Mouse (Mus musculus): ENCODE results near the gene Car12. TPM values are rescaled to one million over a fixed set of nuclear protein-coding genes. Genes with fewer than 3 reads are reported as not detected.
"Not testable (repeated sequence)": the region's sequence is repeated elsewhere in the genome, so short reads cannot be mapped to it uniquely, and the experiment has no call there.

The Car12 gene
- total and polyA plus RNA-seq, 2 experiments from 2014 or later: 0.32 to 6.6 TPM

- H3K4me3 ChIP-seq (ENCODE audit: low read depth, low read length): peak within 1 kb of the TSS; percentile 83
- no peaks in the 10 kb centered on the region for H3K4me1 ChIP-seq (ENCODE audit: insufficient read depth, low read length)
- peak within 1 kb of the TSS; percentile 86 for H3K9ac ChIP-seq (replicated peaks; ENCODE audit: low read length, poor library complexity, severe bottlenecking)
- H3K9me3 ChIP-seq (ENCODE audit: low read length): no peaks in the 10 kb centered on the region
- peak within 1 kb of the TSS; percentile 66 for H3K4me2 ChIP-seq (ENCODE audit: low read depth, low read length, poor library complexity, severe bottlenecking)
- H3K36me3 ChIP-seq (ENCODE audit: insufficient read depth, low read length): no peaks in the 10 kb centered on the region
- WGBS: 1% methylated on average over 41 of the region's 42 CpGs
- no peak; the same call in 1 of the 2 replicates for TF ChIP-seq CTCF (IDR thresholded peaks at IDR 0.05)
- peak within 1 kb of the TSS; percentile 85 for H3K27ac ChIP-seq (ENCODE audit: low read depth, low read length)
- DNase-seq (ENCODE audit: low spot score) (peak; percentile 97), ATAC-seq (ENCODE audit: low FRiP score) (peak; percentile 96)
- H3K27me3 ChIP-seq (ENCODE audit: insufficient read depth, low read length): no peaks in the 10 kb centered on the region
Observed at GRCm38 (mm10) chr9:66795464-66796324, 82.2 kb downstream of the Car12 start, which contains the start of gene Aph1b. Aph1b (minus strand) TSS chr9:66795490.

GRCm38 (mm10) chr9:66796739-66797138 lies 83.3 kb downstream of the Car12 start, which contains the start of gene Gm10647:
Gm10647 (plus strand) TSS chr9:66797039.
- H3K27ac ChIP-seq (ENCODE audit: low read depth, low read length): peak within 1 kb of the TSS; percentile 85; the same call in 1 of the 2 replicates
- no peaks in the 10 kb centered on the region for H3K36me3 ChIP-seq (ENCODE audit: insufficient read depth, low read length)
- peak within 1 kb of the TSS; percentile 66 for H3K4me2 ChIP-seq (ENCODE audit: low read depth, low read length, poor library complexity, severe bottlenecking)
- DNase-seq (ENCODE audit: low spot score): no peak
- TF ChIP-seq CTCF (IDR thresholded peaks at IDR 0.05): no peak
- WGBS: 76% methylated on average over 5 of the region's 5 CpGs
- no peak for ATAC-seq (ENCODE audit: low FRiP score)
- peak within 1 kb of the TSS; percentile 86; the same call in 1 of the 2 replicates for H3K9ac ChIP-seq (replicated peaks; ENCODE audit: low read length, poor library complexity, severe bottlenecking)
- H3K4me1 ChIP-seq (ENCODE audit: insufficient read depth, low read length): no peaks in the 10 kb centered on the region
- H3K9me3 ChIP-seq (ENCODE audit: low read length): no peaks in the 10 kb centered on the region
- H3K27me3 ChIP-seq (ENCODE audit: insufficient read depth, low read length): peaks cover 2% of the 10 kb centered on the region; the same call in 1 of the 2 replicates
- peak within 1 kb of the TSS; percentile 83 for H3K4me3 ChIP-seq (ENCODE audit: low read depth, low read length)

- Histone ChIP-seq H3K27me3 (ENCODE audit: insufficient read depth, low read length) (peaks cover 5% of the 10 kb centered on the region; the same call in 1 of the 2 replicates), H3K9me3 (ENCODE audit: low read length) (no peaks in the 10 kb centered on the region), H3K4me3 (ENCODE audit: low read depth, low read length) (no peak overlapping the region), H3K36me3 (ENCODE audit: insufficient read depth, low read length) (no peaks in the 10 kb centered on the region), H3K4me2 (ENCODE audit: low read depth, low read length, poor library complexity, severe bottlenecking) (no peak overlapping the region), H3K27ac (ENCODE audit: low read depth, low read length) (no peak overlapping the region), H3K9ac (replicated peaks; ENCODE audit: low read length, poor library complexity, severe bottlenecking) (no peak overlapping the region), H3K4me1 (ENCODE audit: insufficient read depth, low read length) (no peaks in the 10 kb centered on the region)
- TF ChIP-seq CTCF (IDR thresholded peaks at IDR 0.05): no peak
- DNase-seq (ENCODE audit: low spot score) (no peak), ATAC-seq (ENCODE audit: low FRiP score) (no peak)
- 56% methylated on average over 12 of the region's 12 CpGs for WGBS
Observed at GRCm38 (mm10) chr9:66801947-66802346, 88.5 kb downstream of the Car12 start.

- not testable (repeated sequence) for H3K36me3 ChIP-seq (ENCODE audit: insufficient read depth, low read length); H3K27ac ChIP-seq (ENCODE audit: low read depth, low read length); ATAC-seq (ENCODE audit: low FRiP score); H3K4me1 ChIP-seq (ENCODE audit: insufficient read depth, low read length); DNase-seq (ENCODE audit: low spot score); H3K9me3 ChIP-seq (ENCODE audit: low read length); H3K27me3 ChIP-seq (ENCODE audit: insufficient read depth, low read length); H3K9ac ChIP-seq (replicated peaks; ENCODE audit: low read length, poor library complexity, severe bottlenecking)
- 3% methylated on average over 24 of the region's 37 CpGs for WGBS
- Histone ChIP-seq H3K4me2 (ENCODE audit: low read depth, low read length, poor library complexity, severe bottlenecking) (peak overlapping the region; percentile 48), H3K4me3 (ENCODE audit: low read depth, low read length) (peak overlapping the region; percentile 31)
Observed at GRCm38 (mm10) chr9:66805951-66806350, 92.5 kb downstream of the Car12 start.

- Histone ChIP-seq H3K9ac (replicated peaks; ENCODE audit: low read length, poor library complexity, severe bottlenecking) (no peak overlapping the region), H3K4me1 (ENCODE audit: insufficient read depth, low read length) (no peaks in the 10 kb centered on the region), H3K36me3 (ENCODE audit: insufficient read depth, low read length) (no peaks in the 10 kb centered on the region), H3K9me3 (ENCODE audit: low read length) (no peaks in the 10 kb centered on the region), H3K27ac (ENCODE audit: low read depth, low read length) (no peak overlapping the region), H3K27me3 (ENCODE audit: insufficient read depth, low read length) (no peaks in the 10 kb centered on the region), H3K4me3 (ENCODE audit: low read depth, low read length) (no peak overlapping the region), H3K4me2 (ENCODE audit: low read depth, low read length, poor library complexity, severe bottlenecking) (no peak overlapping the region)
- no peak for ATAC-seq (ENCODE audit: low FRiP score)
- WGBS: 15% methylated on average over 2 of the region's 2 CpGs
- no peak for DNase-seq (ENCODE audit: low spot score)
- no peak for TF ChIP-seq CTCF (IDR thresholded peaks at IDR 0.05)
Observed at GRCm38 (mm10) chr9:66813392-66813791, 99.9 kb downstream of the Car12 start.

Other genes starting within 250 kb of the Car12 start
- gene Fbxl22, start 199.1 kb upstream of the Car12 start, total RNA-seq (2014; rRNA removed): 0.28 and 0.60 TPM in 2 replicates
- 0.60 and 0.63 TPM in 2 replicates for gene Fbxl22, start 199.1 kb upstream of the Car12 start, polyA plus RNA-seq (2015; fragmentation: Nextera tagmentation; extraction: Ambion mirVana)
- gene Usp3, start 120.5 kb upstream of the Car12 start, total RNA-seq (2014; rRNA removed): 23.4 and 30.0 TPM in 2 replicates
- gene Usp3, start 120.5 kb upstream of the Car12 start, polyA plus RNA-seq (2015; fragmentation: Nextera tagmentation; extraction: Ambion mirVana): 33.7 and 39.9 TPM in 2 replicates
- gene Aph1b, start 81.8 kb downstream of the Car12 start, total RNA-seq (2014; rRNA removed): 25.3 and 31.3 TPM in 2 replicates
- gene Aph1b, start 81.8 kb downstream of the Car12 start, polyA plus RNA-seq (2015; fragmentation: Nextera tagmentation; extraction: Ambion mirVana): 15.1 and 15.5 TPM in 2 replicates
- 0.60 and 1.1 TPM in 2 replicates for gene Gm10647, start 83.4 kb downstream of the Car12 start, total RNA-seq (2014; rRNA removed)
- 0.17 and 0.18 TPM in 2 replicates for gene Gm10647, start 83.4 kb downstream of the Car12 start, polyA plus RNA-seq (2015; fragmentation: Nextera tagmentation; extraction: Ambion mirVana)
- 1.3 and 4.1 TPM in 2 replicates for gene Aph1c, start 121.0 kb downstream of the Car12 start, total RNA-seq (2014; rRNA removed)
- gene Aph1c, start 121.0 kb downstream of the Car12 start, polyA plus RNA-seq (2015; fragmentation: Nextera tagmentation; extraction: Ambion mirVana): 3.4 TPM in 2 replicates
- gene Rab8b, start 206.0 kb downstream of the Car12 start, total RNA-seq (2014; rRNA removed): 26.0 and 29.6 TPM in 2 replicates
- gene Rab8b, start 206.0 kb downstream of the Car12 start, polyA plus RNA-seq (2015; fragmentation: Nextera tagmentation; extraction: Ambion mirVana): 15.2 and 18.2 TPM in 2 replicates
- 45.8 and 51.7 TPM in 2 replicates for gene Rps27l, start 232.4 kb downstream of the Car12 start, total RNA-seq (2014; rRNA removed)
- 160 and 168 TPM in 2 replicates for gene Rps27l, start 232.4 kb downstream of the Car12 start, polyA plus RNA-seq (2015; fragmentation: Nextera tagmentation; extraction: Ambion mirVana)

Data from midbrain, postnatal 0 days (tissue).